Mouse (Mus musculus) liver, embryonic 13.5 days (tissue): ENCODE results near the gene Rasgef1b. TPM values are rescaled to one million over a fixed set of nuclear protein-coding genes. Genes with fewer than 3 reads are reported as not detected.

ENCODE experiments used
- ATAC-seq: fragments of 200-750 bp; cut with Nextera tagmentation; 2 replicates; pipeline ENCODE4 v1.8.0; 2017; ENCODE audit warnings: low read depth, mild to moderate bottlenecking, moderate number of reproducible peaks, moderate library complexity
- DNase-seq: peaks from one replicate; pipeline ENCODE4 v3.0.0; 2022
- H3K27ac ChIP-seq: fragments of 300-500 bp; sonication (generic); 2 replicates; pipeline ENCODE4 v1.5.1; 2015; ENCODE audit warnings: moderate library complexity, mild to moderate bottlenecking, inconsistent platforms
- H3K27me3 ChIP-seq: fragments of 300-500 bp; sonication (generic); 2 replicates; pipeline ENCODE4 v1.6.1; 2015; ENCODE audit warnings: mild to moderate bottlenecking, inconsistent platforms
- H3K36me3 ChIP-seq: fragments of 300-500 bp; sonication (generic); 2 replicates; pipeline ENCODE4 v1.6.1; 2015; ENCODE audit warnings: mild to moderate bottlenecking, inconsistent platforms
- H3K4me1 ChIP-seq: fragments of 300-500 bp; sonication (generic); replicated peaks from 2 replicates; pipeline ENCODE4 v1.6.1; 2015; ENCODE audit warnings: inconsistent platforms
- H3K4me2 ChIP-seq: fragments of 300-500 bp; sonication (generic); 2 replicates; pipeline ENCODE4 v1.6.1; 2015; ENCODE audit warnings: inconsistent platforms, mild to moderate bottlenecking, moderate library complexity
- H3K4me3 ChIP-seq: fragments of 300-500 bp; sonication (generic); replicated peaks from 2 replicates; pipeline ENCODE4 v1.5.1; 2015; ENCODE audit warnings: mild to moderate bottlenecking, inconsistent platforms
- H3K9ac ChIP-seq: fragments of 300-500 bp; sonication (generic); 2 replicates; pipeline ENCODE4 v1.6.1; 2015; ENCODE audit warnings: mild to moderate bottlenecking, inconsistent platforms
- H3K9me3 ChIP-seq: fragments of 300-500 bp; sonication (generic); replicated peaks from 2 replicates; pipeline ENCODE4 v1.6.1; 2016; ENCODE audit warnings: inconsistent platforms
- WGBS: fragments of 180-500 bp; shearing (Covaris S2); methylation state at CpG from one replicate; pipeline ENCODE4 v1.1.7; 2015; ENCODE audit not compliant: insufficient replicate concordance; 5-methylcytosine and 5-hydroxymethylcytosine counted together
- polyA plus RNA-seq: library from polyadenylated mRNA; unstranded; fragments of >200 nt; fragmentation: Nextera tagmentation; extraction: Ambion mirVana; gene quantifications from 2 replicates; pipeline ENCODE4 v1.2.1, GENCODE M21; 2015

Rasgef1b gene
- polyA plus RNA-seq, 1 experiment from 2014 or later = 4.3 TPM

DNA sequence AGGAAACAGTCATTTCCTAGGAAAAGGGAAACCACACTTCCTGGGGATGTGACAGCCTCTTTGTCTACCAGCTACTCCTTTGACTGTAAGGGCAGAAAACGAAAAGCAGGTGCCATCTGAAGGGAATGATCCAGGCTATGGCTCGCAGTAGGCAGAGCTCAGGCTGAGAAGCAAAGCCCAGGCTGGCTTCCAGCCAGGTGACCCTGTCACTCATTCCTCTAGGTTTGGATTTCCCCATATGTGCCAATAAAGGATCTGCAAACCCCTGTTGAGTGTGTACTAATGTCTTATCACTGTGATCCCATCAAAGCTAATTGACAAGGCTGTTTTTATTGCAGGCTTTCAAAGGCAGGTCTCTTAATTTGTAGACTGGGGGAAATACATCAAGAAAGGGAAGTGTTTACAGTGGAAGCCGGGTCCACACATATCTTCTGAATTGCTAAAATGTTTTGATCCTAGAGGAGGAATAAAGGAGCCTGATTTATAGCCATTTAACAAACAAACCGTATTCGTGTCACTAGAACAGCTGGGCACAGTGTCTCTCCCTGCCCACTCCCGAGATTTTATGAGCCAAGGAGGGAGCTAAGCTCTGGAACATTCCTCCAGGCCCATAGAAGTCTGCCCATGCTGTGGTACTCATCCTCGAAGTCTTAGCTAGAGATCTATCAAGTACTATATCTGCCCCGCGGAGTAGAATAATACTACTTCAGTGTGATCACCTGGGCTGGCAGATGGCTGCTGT lies 449.7 kb downstream of the Rasgef1b start:
- H3K4me2 ChIP-seq = no peak overlapping the region
- WGBS = 59% methylated on average over 9 of the region's 9 CpGs
- DNase-seq = no peak
- no peaks in the 10 kb centered on the region for H3K9me3 ChIP-seq
- ATAC-seq = no peak
- no peak overlapping the region for H3K9ac ChIP-seq
- H3K36me3 ChIP-seq = no peaks in the 10 kb centered on the region
- H3K27me3 ChIP-seq = peaks cover 4% of the 10 kb centered on the region; the same call in 1 of the 2 replicates
- H3K27ac ChIP-seq = no peak overlapping the region
- no peak overlapping the region for H3K4me3 ChIP-seq
- no peaks in the 10 kb centered on the region for H3K4me1 ChIP-seq

DNA sequence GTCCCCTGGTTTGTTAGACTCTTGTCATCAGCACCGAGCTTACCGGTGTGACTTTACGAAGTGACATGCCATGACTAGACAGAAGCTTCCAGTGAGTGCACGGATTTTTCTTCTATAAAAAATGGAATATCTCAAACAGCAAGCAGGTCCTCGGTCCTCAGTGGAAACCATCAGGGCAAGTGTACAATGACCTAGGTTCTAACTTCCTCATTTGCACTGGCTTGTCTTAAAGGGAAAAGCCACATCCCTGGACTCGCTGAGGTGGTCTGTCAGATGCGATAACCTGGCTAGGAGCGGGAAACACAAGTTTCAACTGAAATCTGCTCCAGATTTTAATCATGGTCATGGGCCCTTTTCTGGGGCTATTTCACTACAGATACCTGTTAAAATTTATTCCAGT lies 450.5 kb downstream of the Rasgef1b start:
- 31% methylated on average over 8 of the region's 8 CpGs for WGBS
- ATAC-seq = no peak

DNA sequence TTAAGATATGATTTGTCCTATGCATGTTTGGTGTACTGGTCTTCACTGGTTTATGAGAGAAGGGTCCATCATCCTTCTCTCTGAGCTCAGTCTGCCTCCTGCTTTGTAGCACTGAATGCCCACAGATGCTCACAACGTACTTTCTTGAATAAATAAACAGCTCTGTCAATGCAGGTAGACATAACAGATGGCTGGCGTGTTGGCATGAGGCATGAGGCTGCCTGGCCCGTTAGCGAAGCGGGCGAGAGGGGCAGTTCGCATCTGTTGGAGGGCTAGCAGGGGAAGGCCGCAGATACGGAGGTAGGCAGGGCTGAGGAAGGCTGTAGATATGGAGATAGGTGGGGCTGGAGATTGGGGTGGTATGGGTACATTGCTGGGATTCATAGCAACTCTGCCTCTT lies 451.3 kb downstream of the Rasgef1b start:
- H3K9me3 ChIP-seq = no peaks in the 10 kb centered on the region
- DNase-seq (no peak), ATAC-seq (no peak)
- H3K4me2 ChIP-seq = no peak overlapping the region
- H3K27me3 ChIP-seq = peaks cover 4% of the 10 kb centered on the region; the same call in 1 of the 2 replicates
- H3K36me3 ChIP-seq = no peaks in the 10 kb centered on the region
- no peak overlapping the region for H3K27ac ChIP-seq
- no peaks in the 10 kb centered on the region for H3K4me1 ChIP-seq
- H3K4me3 ChIP-seq = no peak overlapping the region
- no peak overlapping the region for H3K9ac ChIP-seq
- whole genome bisulfite sequencing = 67% methylated on average over 9 of the region's 9 CpGs

More for the DNA sequence above, 450.5 kb downstream of the Rasgef1b start:
- Histone ChIP-seq H3K36me3 (no peaks in the 10 kb centered on the region), H3K9me3 (no peaks in the 10 kb centered on the region), H3K4me2 (no peak overlapping the region), H3K4me3 (no peak overlapping the region), H3K27ac (no peak overlapping the region), H3K9ac (no peak overlapping the region), H3K27me3 (peaks cover 4% of the 10 kb centered on the region; the same call in 1 of the 2 replicates), H3K4me1 (no peaks in the 10 kb centered on the region)
- DNase-seq = no peak

DNA sequence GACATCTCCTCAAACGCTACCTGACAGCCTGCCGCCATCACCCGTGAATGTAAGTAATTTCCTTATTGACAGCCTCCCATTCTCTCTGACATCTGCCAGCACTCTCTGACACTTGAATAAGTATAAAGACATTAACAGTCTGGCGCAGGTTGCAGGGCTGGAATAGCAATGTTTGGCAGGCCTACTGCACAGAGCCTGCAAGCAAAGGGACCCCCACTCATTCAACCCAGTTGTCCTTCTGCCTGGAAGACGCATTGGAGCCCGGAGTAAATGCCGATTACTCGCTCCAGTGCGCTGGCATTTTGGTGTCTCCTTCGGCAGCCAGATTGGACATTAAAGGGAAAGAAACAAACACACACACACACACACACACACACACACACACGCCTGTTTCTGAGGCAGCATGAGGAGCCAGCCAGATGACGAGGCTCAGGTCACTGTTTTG lies 454.7 kb downstream of the Rasgef1b start:
- ATAC-seq = no peak
- Histone ChIP-seq H3K27me3 (peaks cover 4% of the 10 kb centered on the region; the same call in 1 of the 2 replicates), H3K9me3 (no peaks in the 10 kb centered on the region), H3K27ac (no peak overlapping the region), H3K9ac (no peak overlapping the region), H3K36me3 (no peaks in the 10 kb centered on the region), H3K4me3 (no peak overlapping the region), H3K4me2 (no peak overlapping the region), H3K4me1 (no peaks in the 10 kb centered on the region)
- WGBS = 58% methylated on average over 12 of the region's 12 CpGs
- no peak for DNase-seq

DNA sequence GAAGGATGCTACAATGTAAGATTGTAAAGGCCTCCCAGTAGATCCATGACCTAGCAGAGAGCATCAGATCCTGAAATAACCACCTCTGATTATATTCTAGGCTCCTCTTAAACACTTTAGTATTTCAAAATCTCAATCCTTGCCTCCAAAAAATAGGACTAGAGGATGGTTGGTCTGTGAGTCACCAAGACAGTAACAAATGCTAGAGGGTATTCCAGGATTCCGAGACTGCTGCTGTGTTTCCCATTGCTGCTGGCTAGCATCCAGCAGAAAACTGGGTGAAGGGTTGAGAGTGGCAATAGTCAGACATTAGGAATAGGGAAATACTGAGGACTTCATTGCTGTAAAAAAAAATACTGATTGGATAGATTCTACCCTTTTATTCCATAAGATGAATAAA lies 457.3 kb downstream of the Rasgef1b start:
- no peak for DNase-seq
- no peaks in the 10 kb centered on the region for H3K9me3 ChIP-seq
- WGBS = 68% methylated on average over 1 of the region's 1 CpGs

DNA sequence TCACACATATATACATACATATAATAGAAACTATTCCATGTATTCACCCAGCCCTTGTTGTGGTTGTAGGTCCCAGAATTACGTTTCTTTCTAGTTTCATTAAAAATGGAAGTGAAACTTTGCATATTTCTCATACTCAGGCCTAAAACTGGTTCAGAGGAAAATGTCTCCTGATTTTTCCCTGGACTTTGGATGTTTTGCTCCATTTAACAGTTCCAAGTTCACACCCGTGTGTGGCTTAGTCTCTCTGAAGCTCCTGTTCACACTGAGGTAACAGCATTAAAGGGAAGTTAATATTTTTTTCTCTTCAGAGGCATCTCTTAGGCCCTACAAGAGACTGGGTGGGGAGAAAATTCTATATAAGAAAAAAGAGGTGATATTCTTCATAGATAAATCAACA lies 459.7 kb downstream of the Rasgef1b start:
- 38% methylated on average over 2 of the region's 2 CpGs for WGBS
- H3K4me3 ChIP-seq = no peak overlapping the region
- H3K4me1 ChIP-seq = no peaks in the 10 kb centered on the region
- no peaks in the 10 kb centered on the region for H3K9me3 ChIP-seq
- no peak overlapping the region for H3K27ac ChIP-seq
- DNase-seq = no peak
- H3K27me3 ChIP-seq = no peaks in the 10 kb centered on the region
- no peaks in the 10 kb centered on the region for H3K36me3 ChIP-seq
- H3K4me2 ChIP-seq = no peak overlapping the region
- ATAC-seq = no peak
- H3K9ac ChIP-seq = no peak overlapping the region

More for the DNA sequence above, 457.3 kb downstream of the Rasgef1b start:
- ATAC-seq = no peak
- no peaks in the 10 kb centered on the region for H3K36me3 ChIP-seq
- no peak overlapping the region for H3K4me2 ChIP-seq
- H3K4me3 ChIP-seq = no peak overlapping the region
- H3K27ac ChIP-seq = no peak overlapping the region
- peaks cover 3% of the 10 kb centered on the region; the same call in 1 of the 2 replicates for H3K27me3 ChIP-seq
- H3K4me1 ChIP-seq = no peaks in the 10 kb centered on the region
- no peak overlapping the region for H3K9ac ChIP-seq

DNA sequence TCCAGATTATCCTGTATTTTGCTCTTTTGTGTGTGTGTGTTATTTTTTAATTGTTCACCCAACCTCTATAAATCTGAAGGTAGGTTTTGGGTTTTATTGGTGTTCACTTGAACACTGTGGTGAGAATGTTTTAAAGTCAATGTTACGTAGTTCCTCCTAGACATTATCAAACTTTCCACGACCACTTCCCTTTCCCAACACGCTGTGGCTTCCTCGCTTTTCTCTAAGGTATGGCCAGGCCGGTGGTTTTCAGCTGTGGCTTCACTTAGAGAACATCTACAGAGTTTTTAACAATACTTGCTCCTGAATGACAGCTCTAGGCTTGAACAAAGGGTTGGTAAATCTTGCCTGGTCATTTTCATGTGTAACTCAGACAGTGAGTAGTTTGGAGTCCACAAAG lies 461.5 kb downstream of the Rasgef1b start:
- 27% methylated on average over 5 of the region's 5 CpGs for WGBS
- no peak for ATAC-seq
- H3K36me3 ChIP-seq = no peaks in the 10 kb centered on the region
- no peaks in the 10 kb centered on the region for H3K4me1 ChIP-seq
- no peak overlapping the region for H3K9ac ChIP-seq
- no peak overlapping the region for H3K27ac ChIP-seq
- H3K9me3 ChIP-seq = no peaks in the 10 kb centered on the region
- H3K4me3 ChIP-seq = no peak overlapping the region
- no peak for DNase-seq
- H3K27me3 ChIP-seq = no peaks in the 10 kb centered on the region
- H3K4me2 ChIP-seq = no peak overlapping the region

DNA sequence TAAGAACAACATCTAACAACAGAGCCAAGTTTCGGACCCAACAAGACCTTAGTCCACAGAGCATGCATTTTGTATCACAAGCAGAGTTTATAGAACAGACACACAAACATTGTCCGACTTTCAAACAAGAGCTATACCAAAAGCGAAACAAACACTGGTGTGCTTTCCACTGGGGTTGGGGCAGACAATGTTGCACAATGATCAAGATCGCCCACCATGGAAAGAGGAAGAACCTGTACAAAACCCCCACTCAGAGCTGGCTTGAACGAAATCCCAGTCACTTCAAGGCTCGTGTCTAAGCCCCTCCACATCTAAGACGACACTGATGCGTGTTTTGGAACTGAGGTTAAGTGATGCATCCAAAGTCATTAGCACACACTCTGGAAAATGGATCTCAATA lies 462.6 kb downstream of the Rasgef1b start:
- ATAC-seq (no peak), DNase-seq (no peak)
- Histone ChIP-seq H3K36me3 (no peaks in the 10 kb centered on the region), H3K4me1 (no peaks in the 10 kb centered on the region), H3K27ac (no peak overlapping the region), H3K4me2 (no peak overlapping the region), H3K4me3 (no peak overlapping the region), H3K9ac (no peak overlapping the region), H3K9me3 (no peaks in the 10 kb centered on the region), H3K27me3 (no peaks in the 10 kb centered on the region)
- WGBS = 51% methylated on average over 8 of the region's 8 CpGs

DNA sequence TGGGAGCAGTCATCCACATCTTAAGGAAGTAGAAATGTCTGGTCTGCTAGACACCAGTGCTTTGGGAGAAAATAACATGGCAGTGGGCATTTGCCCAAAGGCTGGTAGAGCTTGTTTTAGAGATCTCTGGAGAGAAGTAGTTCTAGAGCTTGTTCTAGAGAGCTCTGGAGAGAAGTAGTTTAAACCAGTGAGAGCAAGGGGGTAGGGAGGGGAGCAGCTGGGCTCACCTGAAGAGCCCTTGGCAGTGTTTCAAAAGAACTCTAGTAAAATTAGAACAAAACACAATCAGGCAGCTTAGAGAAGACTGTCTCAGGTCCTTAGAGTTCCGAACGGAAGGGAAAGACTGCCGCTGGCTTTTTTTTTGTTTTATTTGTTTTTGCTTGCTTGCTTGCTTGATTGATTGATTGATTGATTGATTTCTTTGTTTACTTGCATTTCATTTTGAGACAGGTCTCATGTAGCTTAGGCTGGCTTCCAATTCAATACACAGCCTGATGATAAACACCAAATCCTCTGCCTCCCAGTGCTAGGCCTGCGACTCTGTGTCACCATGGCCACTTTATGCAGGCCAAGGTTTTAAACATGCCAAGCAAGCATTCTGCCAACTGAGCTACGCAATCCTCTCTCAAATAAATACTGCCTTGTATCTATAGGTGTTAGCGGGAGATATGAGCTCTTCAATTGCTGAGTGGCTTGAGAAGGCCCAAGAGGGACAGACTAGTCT lies 466.5 kb downstream of the Rasgef1b start:
- ATAC-seq (no peak), DNase-seq (no peak)
- 74% methylated on average over 6 of the region's 6 CpGs for WGBS
- no peak overlapping the region for H3K4me3 ChIP-seq
- no peaks in the 10 kb centered on the region for H3K27me3 ChIP-seq
- no peak overlapping the region for H3K27ac ChIP-seq
- H3K4me2 ChIP-seq = no peak overlapping the region
- H3K36me3 ChIP-seq = no peaks in the 10 kb centered on the region
- H3K4me1 ChIP-seq = no peaks in the 10 kb centered on the region
- no peak overlapping the region for H3K9ac ChIP-seq
- no peaks in the 10 kb centered on the region for H3K9me3 ChIP-seq

DNA sequence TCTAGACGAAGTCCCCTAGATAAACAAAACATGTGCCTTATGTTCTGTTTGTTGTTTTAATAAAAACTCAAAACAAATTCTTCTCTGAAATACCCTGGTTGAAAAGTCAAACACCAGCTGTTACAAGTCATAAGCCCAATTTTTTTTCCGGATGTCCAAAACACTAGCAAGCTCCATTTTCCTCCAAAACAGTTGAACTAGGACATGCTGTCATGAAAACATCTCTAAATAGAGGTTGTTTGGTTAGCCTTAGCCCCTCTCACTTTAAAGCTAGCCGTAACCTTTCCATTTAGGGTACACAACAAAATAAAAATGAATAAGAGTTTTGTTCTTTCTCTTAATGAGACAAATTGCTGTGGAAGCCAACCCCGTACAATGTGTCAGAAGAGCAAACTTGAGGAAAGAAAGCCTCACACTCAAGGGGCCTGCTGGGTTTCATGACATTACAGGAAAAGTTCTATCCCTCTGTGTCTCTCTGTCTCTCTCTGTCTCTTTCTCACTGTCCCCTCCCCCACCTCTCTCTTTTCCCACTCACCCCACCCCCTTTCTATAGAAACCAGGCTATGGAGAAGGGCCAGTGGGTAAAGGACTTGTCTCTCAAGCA lies 467.6 kb downstream of the Rasgef1b start:
- Histone ChIP-seq H3K27me3 (no peaks in the 10 kb centered on the region), H3K4me3 (no peak overlapping the region), H3K4me1 (no peaks in the 10 kb centered on the region), H3K4me2 (no peak overlapping the region), H3K9ac (no peak overlapping the region), H3K9me3 (no peaks in the 10 kb centered on the region), H3K27ac (no peak overlapping the region), H3K36me3 (no peaks in the 10 kb centered on the region)
- 60% methylated on average over 4 of the region's 4 CpGs for WGBS
- ATAC-seq (no peak), DNase-seq (no peak)

DNA sequence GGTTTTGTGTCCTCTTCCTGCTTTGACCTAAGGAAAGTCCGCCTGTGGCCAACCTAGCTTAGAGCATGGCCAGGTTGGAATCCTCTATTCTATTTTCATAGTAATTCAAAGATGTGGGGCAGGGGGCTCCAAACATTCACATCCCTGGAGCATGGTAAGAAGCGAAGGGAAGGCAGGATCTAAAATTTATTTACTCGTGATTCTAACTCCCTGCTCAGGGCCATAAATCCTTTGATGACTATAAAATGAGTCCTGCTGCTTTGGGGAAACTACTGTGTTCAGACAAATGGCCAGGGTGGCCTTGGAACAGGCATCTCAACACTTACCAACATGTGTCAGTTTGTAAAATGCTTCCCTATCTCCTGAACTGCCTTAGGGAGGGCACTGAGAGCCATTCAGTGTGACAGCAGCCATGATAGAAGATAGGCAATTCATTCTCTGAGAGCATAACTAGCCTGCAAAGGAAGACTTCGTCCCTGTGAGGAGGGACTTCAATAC lies 470.8 kb downstream of the Rasgef1b start:
- no peak for ATAC-seq
- Histone ChIP-seq H3K4me3 (no peak overlapping the region), H3K4me2 (no peak overlapping the region), H3K9ac (no peak overlapping the region), H3K36me3 (no peaks in the 10 kb centered on the region), H3K9me3 (no peaks in the 10 kb centered on the region), H3K4me1 (peaks cover 7% of the 10 kb centered on the region; the same call in 1 of the 2 replicates), H3K27me3 (no peaks in the 10 kb centered on the region), H3K27ac (no peak overlapping the region)
- WGBS = 56% methylated on average over 4 of the region's 4 CpGs
- DNase-seq = no peak
